Mouse (Mus musculus) lung, embryonic 14.5 days (tissue): ENCODE data around the gene Mical3. TPM values are rescaled to one million over a fixed set of nuclear protein-coding genes. Genes with fewer than 3 reads are reported as not detected.
A peak's percentile ranks its signal among the peaks of the same experiment; 100 is the strongest.

Source experiments
- ATAC-seq: fragments of 200-750 bp; cut with Nextera tagmentation; 2 replicates; pipeline ENCODE4 v1.8.0; 2017; ENCODE audit warnings: mild to moderate bottlenecking, moderate TSS enrichment, moderate library complexity; ENCODE audit not compliant: insufficient read depth
- DNase-seq: peaks from one replicate; pipeline ENCODE4 v3.0.0-alpha.2; 2015
- H3K27ac ChIP-seq: fragments of 300-500 bp; sonication (generic); 2 replicates; pipeline ENCODE4 v1.5.1; 2014; ENCODE audit warnings: low read depth, mild to moderate bottlenecking, moderate library complexity
- H3K27me3 ChIP-seq: fragments of 300-500 bp; sonication (generic); 2 replicates; pipeline ENCODE4 v1.6.1; 2014; ENCODE audit warnings: low read length, control low read depth; ENCODE audit not compliant: insufficient read depth
- H3K36me3 ChIP-seq: fragments of 300-500 bp; sonication (generic); 2 replicates; pipeline ENCODE4 v1.6.1; 2014; ENCODE audit warnings: control low read depth; ENCODE audit not compliant: insufficient read depth
- H3K4me1 ChIP-seq: fragments of 300-500 bp; sonication (generic); 2 replicates; pipeline ENCODE4 v1.6.1; 2014; ENCODE audit warnings: antibody characterized with exemption, control low read depth; ENCODE audit not compliant: insufficient read depth
- H3K4me2 ChIP-seq: fragments of 300-500 bp; sonication (generic); 2 replicates; pipeline ENCODE4 v1.6.1; 2014; ENCODE audit warnings: mild to moderate bottlenecking
- H3K4me3 ChIP-seq: fragments of 300-500 bp; sonication (generic); 2 replicates; pipeline ENCODE4 v1.5.1; 2014; ENCODE audit warnings: low read depth, low read length
- H3K9ac ChIP-seq: fragments of 300-500 bp; sonication (generic); 2 replicates; pipeline ENCODE4 v1.6.1; 2014
- H3K9me3 ChIP-seq: fragments of 300-500 bp; sonication (generic); 2 replicates; pipeline ENCODE4 v1.6.1; 2016; ENCODE audit warnings: low read depth, low read length, control low read depth
- CTCF ChIP-seq: IDR thresholded peaks from 2 replicates; pipeline ENCODE4 v1.5.1; 2016; ENCODE audit warnings: antibody characterized with exemption, low read depth
- WGBS: fragments of 180-500 bp; shearing (Covaris S2); extraction: QIAGEN DNeasy Blood & Tissue Kit; methylation state at CpG from one replicate; pipeline ENCODE4 v1.1.7; 2014; 5-methylcytosine and 5-hydroxymethylcytosine counted together
- polyA plus RNA-seq: library from polyadenylated mRNA; unstranded; fragments of >200 nt; fragmentation: Nextera tagmentation; extraction: Ambion mirVana; gene quantifications from 2 replicates; pipeline ENCODE4 v1.2.1, GENCODE M21; 2014

Mical3 gene
- polyA plus RNA-seq, 1 experiment from 2014 or later: 27.0 TPM

GRCm38 (mm10) chr6:120954241-120954640 is 176.6 kb downstream of the Mical3 start:
- TF ChIP-seq CTCF: no peak
- Histone ChIP-seq H3K4me1 (no peaks in the 10 kb centered on the region), H3K27me3 (no peaks in the 10 kb centered on the region), H3K9me3 (no peaks in the 10 kb centered on the region), H3K9ac (no peak overlapping the region), H3K36me3 (peaks cover 76% of the 10 kb centered on the region), H3K4me2 (no peak overlapping the region), H3K27ac (no peak overlapping the region), H3K4me3 (no peak overlapping the region)
- DNase-seq (no peak), ATAC-seq (no peak)
- 88% methylated on average over 8 of the region's 8 CpGs for WGBS

DNA sequence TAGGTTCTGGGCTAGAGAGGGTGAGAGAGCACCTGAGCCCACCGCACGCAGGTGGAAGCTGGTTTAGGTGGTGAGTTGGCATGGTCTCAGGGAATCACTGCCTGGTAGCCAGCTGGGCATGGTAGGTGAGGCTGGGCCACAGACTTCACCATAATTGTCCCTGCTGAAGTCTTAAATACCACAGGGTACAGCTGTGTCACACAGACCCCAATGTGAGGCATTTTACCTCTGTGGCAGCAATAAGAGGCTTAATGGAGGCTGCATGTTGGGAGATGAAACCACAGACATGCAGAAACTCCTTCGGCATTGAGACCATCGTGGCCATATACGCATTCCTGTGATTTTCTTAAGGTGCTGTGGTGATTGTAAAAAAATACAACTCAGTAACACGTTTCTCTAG is 178.3 kb downstream of the Mical3 start:
- Histone ChIP-seq H3K9me3 (no peaks in the 10 kb centered on the region), H3K36me3 (peaks cover 77% of the 10 kb centered on the region), H3K4me3 (no peak overlapping the region), H3K27me3 (no peaks in the 10 kb centered on the region), H3K27ac (no peak overlapping the region), H3K9ac (no peak overlapping the region), H3K4me1 (no peaks in the 10 kb centered on the region), H3K4me2 (no peak overlapping the region)
- WGBS: 93% methylated on average over 6 of the region's 6 CpGs
- DNase-seq (no peak), ATAC-seq (no peak)
- TF ChIP-seq CTCF: no peak

- 74% methylated on average over 6 of the region's 6 CpGs for WGBS
- Histone ChIP-seq H3K27me3 (no peaks in the 10 kb centered on the region), H3K36me3 (peaks cover 78% of the 10 kb centered on the region), H3K4me1 (no peaks in the 10 kb centered on the region), H3K4me3 (no peak overlapping the region), H3K9ac (no peak overlapping the region), H3K4me2 (no peak overlapping the region), H3K9me3 (no peaks in the 10 kb centered on the region), H3K27ac (no peak overlapping the region)
- DNase-seq: peak; percentile 71
- ATAC-seq: no peak
- TF ChIP-seq CTCF: no peak
These were observed 179.5 kb downstream of the Mical3 start for GRCm38 (mm10) chr6:120951311-120951710.

DNA sequence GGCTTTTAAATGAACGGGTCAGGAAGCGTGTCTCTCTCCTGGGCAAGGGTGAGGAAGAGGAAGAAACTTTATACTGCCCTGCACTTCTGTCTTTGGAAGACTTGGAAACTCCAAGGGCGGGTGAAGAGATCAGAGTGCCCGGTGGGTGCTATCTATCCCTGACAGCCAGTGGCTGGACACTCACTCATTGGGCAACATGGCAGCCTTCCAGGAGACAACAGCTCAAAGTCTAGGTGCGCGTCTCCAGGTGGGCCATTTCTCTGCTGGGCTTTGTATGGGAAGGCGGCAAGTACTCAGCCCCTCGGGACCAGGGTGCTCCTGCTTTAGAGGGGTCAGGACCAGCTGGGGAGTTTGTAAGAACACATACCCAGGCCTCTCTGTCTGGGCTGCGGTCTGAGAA is 185.3 kb downstream of the Mical3 start:
- 91% methylated on average over 9 of the region's 9 CpGs for WGBS
- no peak overlapping the region for H3K9ac ChIP-seq
- H3K36me3 ChIP-seq: peaks cover 63% of the 10 kb centered on the region
- DNase-seq: no peak
- no peaks in the 10 kb centered on the region for H3K27me3 ChIP-seq
- no peak for ATAC-seq
- TF ChIP-seq CTCF: no peak
- no peaks in the 10 kb centered on the region for H3K4me1 ChIP-seq
- H3K27ac ChIP-seq: no peak overlapping the region
- no peak overlapping the region for H3K4me2 ChIP-seq
- H3K9me3 ChIP-seq: no peaks in the 10 kb centered on the region
- H3K4me3 ChIP-seq: no peak overlapping the region

DNA sequence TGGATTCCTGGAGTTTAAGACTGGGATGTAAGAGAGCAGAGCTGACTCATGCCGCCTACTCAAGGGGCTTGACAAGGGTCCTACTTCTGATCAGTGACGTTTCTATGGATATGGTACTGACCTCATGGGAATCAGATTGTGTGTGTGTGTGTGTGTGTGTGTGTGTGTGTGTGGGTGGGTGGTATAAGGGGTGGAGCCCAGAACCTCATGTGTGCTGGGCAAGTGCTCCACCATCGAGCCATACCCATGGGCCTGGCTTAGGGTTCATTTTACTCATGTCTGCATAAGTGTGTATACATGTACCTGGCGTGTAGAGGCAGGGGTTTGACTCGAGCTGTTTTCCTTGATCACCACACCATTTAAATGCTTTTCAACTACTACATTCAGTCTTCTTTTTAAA is 186.8 kb downstream of the Mical3 start:
- TF ChIP-seq CTCF: no peak
- Histone ChIP-seq H3K4me1 (no peaks in the 10 kb centered on the region), H3K36me3 (peaks cover 51% of the 10 kb centered on the region; the same call in 1 of the 2 replicates), H3K4me3 (no peak overlapping the region), H3K4me2 (no peak overlapping the region), H3K27ac (no peak overlapping the region), H3K9ac (no peak overlapping the region), H3K27me3 (no peaks in the 10 kb centered on the region), H3K9me3 (no peaks in the 10 kb centered on the region)
- DNase-seq (no peak), ATAC-seq (no peak)
- 83% methylated on average over 5 of the region's 5 CpGs for WGBS

DNA sequence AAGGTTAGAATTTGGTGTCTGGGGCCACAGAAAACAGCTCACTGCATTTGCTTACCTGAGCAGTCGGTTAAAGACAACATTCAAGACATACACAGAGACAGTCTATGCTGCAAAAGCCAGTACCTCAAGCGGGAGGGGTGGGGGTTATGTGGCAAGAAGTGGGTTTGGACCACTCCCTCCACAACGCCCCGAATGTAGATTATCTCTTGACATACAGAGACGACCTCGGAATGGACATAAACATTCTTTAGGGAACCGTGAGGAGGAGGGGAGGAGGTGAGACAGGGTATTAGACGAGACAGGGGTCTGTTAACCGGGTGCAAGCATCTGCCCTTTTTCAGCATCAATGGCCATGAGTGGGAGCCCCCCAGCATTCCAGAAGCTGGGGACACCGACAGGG is 187.2 kb downstream of the Mical3 start:
- no peak for ATAC-seq
- no peak for TF ChIP-seq CTCF

GRCm38 (mm10) chr6:120943079-120943478 is 187.7 kb downstream of the Mical3 start:
- no peaks in the 10 kb centered on the region for H3K27me3 ChIP-seq
- no peak for TF ChIP-seq CTCF
- 78% methylated on average over 2 of the region's 2 CpGs for WGBS
- no peak for DNase-seq
- no peaks in the 10 kb centered on the region for H3K4me1 ChIP-seq
- H3K4me2 ChIP-seq: no peak overlapping the region
- ATAC-seq: no peak
- no peaks in the 10 kb centered on the region for H3K9me3 ChIP-seq
- no peak overlapping the region for H3K4me3 ChIP-seq
- H3K27ac ChIP-seq: no peak overlapping the region
- no peak overlapping the region for H3K9ac ChIP-seq
- H3K36me3 ChIP-seq: peaks cover 45% of the 10 kb centered on the region; the same call in 1 of the 2 replicates

More for the DNA sequence above, 187.2 kb downstream of the Mical3 start:
- no peaks in the 10 kb centered on the region for H3K27me3 ChIP-seq
- no peak overlapping the region for H3K27ac ChIP-seq
- 60% methylated on average over 10 of the region's 10 CpGs for WGBS
- no peaks in the 10 kb centered on the region for H3K9me3 ChIP-seq
- H3K4me3 ChIP-seq: no peak overlapping the region
- H3K4me1 ChIP-seq: no peaks in the 10 kb centered on the region
- DNase-seq: no peak
- H3K36me3 ChIP-seq: peaks cover 47% of the 10 kb centered on the region; the same call in 1 of the 2 replicates
- no peak overlapping the region for H3K9ac ChIP-seq
- H3K4me2 ChIP-seq: no peak overlapping the region

- TF ChIP-seq CTCF: no peak
- 90% methylated on average over 13 of the region's 13 CpGs for WGBS
- no peak overlapping the region for H3K4me3 ChIP-seq
- H3K4me1 ChIP-seq: no peaks in the 10 kb centered on the region
- ATAC-seq (no peak), DNase-seq (no peak)
- H3K27ac ChIP-seq: no peak overlapping the region
- no peaks in the 10 kb centered on the region for H3K9me3 ChIP-seq
- no peaks in the 10 kb centered on the region for H3K27me3 ChIP-seq
- no peak overlapping the region for H3K4me2 ChIP-seq
- H3K36me3 ChIP-seq: peaks cover 30% of the 10 kb centered on the region; the same call in 1 of the 2 replicates
- no peak overlapping the region for H3K9ac ChIP-seq
These were observed 189.2 kb downstream of the Mical3 start for GRCm38 (mm10) chr6:120941575-120941974.
